Mouse (Mus musculus): ENCODE measurements around the gene Epha1.

Epha1 gene

DNA sequence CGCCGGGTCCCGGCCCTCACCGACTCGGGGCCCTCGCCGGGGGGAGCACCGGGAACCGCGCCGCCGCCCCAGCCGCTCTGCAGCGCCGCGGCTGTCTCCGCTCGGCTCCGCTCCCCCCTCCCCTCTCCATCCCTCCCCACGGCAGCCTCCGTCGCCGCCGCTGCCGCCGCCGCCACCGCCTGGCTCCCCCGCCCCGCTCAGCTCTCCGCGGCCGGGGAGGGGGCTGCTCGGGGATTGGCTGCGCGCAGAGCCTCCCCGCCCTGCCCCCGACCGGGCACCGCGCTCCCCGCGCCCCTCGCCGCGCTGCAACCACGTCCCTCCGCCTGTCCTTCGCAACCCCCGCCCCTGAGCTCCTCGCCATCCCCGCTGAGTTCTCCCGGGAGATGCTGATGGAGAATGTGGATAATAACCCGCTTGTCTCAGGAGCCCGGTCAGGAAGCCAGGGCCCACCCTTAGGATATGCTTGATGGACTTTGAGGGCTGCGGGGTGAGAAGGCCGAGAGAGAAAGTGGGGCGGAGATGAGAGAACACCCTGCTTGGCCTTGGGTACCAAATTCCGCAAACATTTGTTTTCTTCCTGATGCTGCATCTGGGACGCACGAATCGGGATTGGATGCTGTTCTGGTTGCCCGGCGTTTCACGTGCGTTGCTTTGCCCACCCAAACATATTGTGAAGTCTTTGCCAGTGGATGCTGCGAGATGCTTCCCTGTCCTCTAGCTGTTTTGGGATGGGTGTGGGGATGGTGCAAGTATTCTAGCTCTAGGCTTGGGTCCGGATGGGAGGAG is 48.4 kb downstream of the Epha1 start, which contains the start of gene Fam131b:
Gene Fam131b (minus strand): TSS at position 162 of the 786 bp plus-strand sequence.
- peak; percentile 38 for DNase-seq (ENCODE audit: low spot score)

DNA sequence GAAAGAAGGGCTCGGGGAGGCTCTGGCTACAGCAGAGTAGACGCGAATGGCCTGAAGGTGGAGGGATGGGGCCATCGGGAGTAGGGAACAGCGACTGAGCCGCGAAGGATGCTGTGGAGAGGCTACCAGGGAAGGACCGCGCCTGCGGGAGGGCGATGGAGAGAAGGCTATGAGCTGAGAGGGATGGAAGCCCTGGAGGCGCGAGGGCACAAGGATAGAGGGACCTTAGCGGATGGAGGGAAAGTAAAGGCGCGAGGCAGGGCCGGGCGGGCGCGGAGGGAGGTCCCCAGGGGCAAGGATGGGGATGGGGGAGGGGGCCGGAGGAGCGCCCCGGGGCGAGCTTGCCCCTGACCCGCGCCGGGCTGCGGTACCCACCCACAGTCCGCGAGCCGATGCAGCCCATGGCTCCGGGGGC is 49.0 kb downstream of the Epha1 start:
- peak; percentile 5 for DNase-seq (ENCODE audit: low spot score)

DNA sequence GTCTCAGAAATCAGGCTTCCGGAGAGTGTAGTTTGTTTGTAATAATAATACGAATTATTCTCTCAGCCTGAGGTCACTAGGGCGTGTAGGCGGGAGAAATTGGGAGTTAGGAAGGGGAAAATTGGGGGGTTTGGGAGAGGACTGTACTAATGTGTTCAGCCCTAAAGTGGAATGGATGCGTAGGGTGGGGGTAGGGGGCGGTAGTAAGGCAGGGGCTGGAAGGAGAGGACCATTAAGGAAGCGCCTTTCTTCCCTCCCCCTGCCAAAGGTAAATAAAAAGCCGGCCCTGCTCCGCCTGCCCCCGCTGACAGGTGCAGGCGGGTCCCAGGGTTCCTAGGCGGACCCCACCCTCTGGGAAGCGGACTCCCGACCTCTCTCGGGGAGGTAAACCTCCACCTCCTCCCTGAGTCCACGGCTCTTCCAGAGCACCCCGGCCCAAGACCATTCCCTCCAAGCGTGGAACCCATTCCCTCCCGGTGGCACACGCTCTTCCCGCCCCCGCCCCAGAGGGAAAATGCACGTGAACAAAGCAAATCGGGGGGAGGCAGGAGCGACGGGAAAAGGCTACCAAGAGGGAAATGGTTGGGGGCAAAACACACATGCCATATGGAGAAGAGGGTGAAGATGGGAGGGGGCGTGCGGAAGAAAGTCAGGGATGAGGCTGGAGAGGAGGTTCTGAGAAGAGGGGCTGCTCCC is 49.5 kb downstream of the Epha1 start:
- DNase-seq (ENCODE audit: low spot score): no peak

DNA sequence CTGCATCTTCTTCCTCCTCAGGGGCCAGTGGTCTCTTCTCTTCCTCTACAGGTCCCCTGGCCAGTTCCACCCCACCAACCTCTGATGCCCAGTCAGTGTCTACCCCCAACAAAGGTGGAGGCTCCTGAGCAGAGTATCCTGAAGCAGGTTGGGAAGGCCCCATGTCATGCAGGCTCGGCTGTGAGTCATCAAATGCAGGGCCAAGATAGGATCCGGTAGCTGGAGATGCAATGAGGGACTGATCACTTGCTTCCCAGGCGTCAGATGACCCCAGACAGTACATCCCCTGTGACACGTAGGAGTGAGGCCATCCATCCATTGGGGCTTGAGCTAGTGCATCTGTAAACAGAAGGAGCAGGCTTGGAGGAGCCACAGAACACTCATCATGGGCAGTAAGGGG is 54.8 kb downstream of the Epha1 start:
- no peak for DNase-seq (ENCODE audit: low spot score)

DNA sequence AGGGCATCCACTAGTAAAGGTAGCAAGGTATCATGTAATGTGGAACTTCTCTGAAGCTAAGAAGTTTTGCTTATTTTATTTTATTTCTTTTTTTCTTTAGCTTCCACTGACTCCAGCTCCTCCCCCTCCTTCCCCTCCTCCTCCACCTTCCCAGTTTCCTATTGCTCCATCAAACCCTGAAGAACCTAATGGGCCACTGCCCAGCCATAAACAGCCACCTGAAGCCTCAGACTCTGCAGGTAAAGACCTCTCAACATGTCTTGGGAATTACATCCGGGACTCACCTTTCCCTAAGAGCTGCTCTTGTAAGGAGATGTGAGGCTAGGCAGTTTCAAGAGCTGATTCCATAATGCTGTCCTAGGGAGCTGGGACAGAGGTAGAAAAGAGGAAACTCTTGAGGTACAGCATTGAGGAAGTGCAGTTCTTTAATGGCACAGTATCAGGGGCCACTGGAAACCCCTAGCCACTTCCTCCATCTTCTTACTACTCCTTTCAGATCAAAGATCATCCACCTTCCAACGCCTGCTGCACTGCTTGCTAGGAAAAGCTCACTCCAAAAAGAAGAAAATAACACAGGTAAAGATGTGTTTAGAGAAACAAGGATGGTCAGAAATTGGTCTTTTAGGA is 62.5 kb downstream of the Epha1 start:
- DNase-seq (ENCODE audit: low spot score): no peak

DNA sequence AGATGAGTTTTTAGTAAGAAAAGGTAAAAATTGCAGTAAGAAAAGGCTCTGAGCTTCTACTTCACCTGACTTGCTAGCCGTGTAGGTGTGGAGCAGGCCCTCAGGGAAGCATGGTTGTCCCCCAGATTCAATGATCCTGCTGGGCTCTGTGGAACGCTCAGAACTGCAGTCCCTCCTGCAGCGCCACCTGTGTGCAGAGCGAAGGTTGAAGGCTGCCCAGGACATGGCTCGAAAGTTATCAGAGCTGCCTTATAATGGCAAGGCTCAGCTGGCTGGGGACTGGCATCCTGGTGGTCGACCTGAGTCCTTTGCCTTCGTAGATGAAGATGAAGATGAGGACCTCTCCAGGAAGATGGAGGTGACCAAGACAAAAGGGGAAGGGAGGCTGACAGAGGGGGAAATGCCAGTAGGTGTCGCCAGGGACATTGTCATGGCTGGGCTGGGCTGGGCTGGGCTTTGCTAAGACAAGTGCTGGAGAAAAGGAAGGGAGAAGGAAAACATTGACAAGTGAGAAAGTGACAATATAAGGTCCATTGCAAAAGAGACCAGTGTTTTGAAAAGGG is 63.2 kb downstream of the Epha1 start:
- DNase-seq (ENCODE audit: low spot score): no peak
